Mouse (Mus musculus) frontal cortex, adult 2 months (tissue): ENCODE measurements at regions not wholly inside any gene's neighbourhood (a gene's known extent, or its start where the extent isn't known, plus 50 kb on each side); places are given as distances from the start of the nearest gene placed in this dataset.

Experiments
- DNase-seq, 2 experiments: peaks; one replicate each; pipeline ENCODE4 v3.0.0; 2022; ENCODE audit warnings: low spot score in 1 of 2; ENCODE audit errors: extremely low spot score in 1 of 2

GRCm38 (mm10) chr8:88417307-88418095 lies 55.5 kb upstream of the Brd7 start:
- DNase-seq, result peak; percentile 66 to 80

- DNase-seq, result no peak
These were observed 61.3 kb upstream of the Brd7 start for GRCm38 (mm10) chr8:88423264-88423663.

DNA sequence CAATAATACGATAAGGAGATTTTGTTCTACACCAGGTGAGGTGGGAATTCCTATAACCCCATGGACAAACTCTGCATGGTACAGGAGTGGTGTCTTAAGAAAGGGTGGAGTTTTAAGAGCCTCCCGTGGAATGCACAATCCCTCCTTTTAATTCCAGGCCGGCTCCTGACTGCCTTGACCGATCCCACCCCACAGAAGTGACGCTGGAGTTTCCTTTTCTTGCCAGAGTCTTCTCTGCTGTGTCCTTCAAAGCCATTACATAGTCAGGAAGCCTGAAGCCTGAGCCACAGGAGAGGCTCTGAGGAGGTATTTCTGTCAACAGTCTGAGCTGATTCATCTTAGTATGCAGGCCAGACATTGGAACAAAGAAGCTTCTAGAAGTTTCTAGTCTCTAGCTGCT lies 66.6 kb upstream of the Brd7 start:
- no peak for DNase-seq

- DNase-seq, result no peak
These were observed 69.4 kb upstream of the Brd7 start for GRCm38 (mm10) chr8:88431389-88431788.

GRCm38 (mm10) chr8:88435686-88436085 lies 73.7 kb upstream of the Brd7 start:
- no peak for DNase-seq

GRCm38 (mm10) chr8:88440219-88440618 lies 78.2 kb upstream of the Brd7 start:
- DNase-seq, result no peak

DNA sequence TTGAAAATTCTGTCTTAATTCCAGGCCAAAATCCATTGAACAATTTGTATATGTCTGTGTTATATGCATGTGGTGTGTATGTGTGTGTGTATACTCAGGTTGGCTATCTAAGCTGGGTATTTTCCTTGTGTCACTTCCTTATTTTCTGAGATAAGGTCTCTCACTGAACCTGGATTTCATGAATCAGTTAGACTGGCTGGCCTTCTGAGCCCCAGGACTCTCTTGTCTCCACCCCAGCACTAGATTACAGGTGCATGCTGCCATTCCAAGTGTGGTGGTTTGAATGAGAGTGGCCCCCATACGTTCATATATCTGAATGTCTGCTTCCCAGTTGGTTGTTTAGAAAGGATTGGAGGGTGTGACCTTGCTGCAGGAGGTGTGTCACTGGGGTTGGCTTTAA lies 77.8 kb upstream of the Nkd1 start:
- DNase-seq, result no peak

GRCm38 (mm10) chr8:88447406-88447805 lies 73.7 kb upstream of the Nkd1 start:
- DNase-seq, result peak in 1 of 2 experiments; percentile 15

DNA sequence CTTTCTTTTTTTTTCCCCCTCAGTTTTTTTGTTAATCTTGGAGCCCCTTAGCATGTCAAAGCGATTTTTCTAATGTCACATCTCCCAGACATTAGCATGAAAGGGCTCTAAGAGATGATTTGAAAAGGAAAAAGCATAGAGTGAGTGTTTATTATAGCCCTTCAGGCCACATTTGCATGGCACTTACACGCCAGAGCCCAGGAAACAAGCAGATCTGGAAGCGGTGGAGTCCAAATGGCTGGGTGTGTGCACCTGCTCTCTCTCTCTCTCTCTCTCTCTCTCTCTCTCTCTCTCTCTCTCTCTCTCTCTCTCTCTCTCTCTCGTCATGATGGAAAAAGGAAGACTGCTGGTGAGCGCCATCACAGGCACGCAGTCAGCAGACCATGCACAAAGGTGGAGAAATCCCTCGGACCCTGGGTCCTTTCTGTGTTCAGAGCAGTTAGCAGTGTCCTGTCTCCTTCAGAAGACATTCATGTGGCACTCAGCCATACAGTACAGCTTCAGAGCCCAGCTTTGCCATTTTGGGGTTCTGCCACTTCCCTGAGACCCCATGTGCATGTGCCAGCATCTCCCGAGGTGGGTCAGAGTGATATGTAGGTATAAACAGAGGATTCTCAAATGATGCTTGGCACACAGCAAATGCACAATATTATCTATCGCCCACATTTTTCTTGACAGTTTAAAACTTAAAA lies 73.2 kb upstream of the Nkd1 start:
- DNase-seq, result no peak

GRCm38 (mm10) chr8:88449001-88449400 lies 72.2 kb upstream of the Nkd1 start:
- DNase-seq, result no peak

DNA sequence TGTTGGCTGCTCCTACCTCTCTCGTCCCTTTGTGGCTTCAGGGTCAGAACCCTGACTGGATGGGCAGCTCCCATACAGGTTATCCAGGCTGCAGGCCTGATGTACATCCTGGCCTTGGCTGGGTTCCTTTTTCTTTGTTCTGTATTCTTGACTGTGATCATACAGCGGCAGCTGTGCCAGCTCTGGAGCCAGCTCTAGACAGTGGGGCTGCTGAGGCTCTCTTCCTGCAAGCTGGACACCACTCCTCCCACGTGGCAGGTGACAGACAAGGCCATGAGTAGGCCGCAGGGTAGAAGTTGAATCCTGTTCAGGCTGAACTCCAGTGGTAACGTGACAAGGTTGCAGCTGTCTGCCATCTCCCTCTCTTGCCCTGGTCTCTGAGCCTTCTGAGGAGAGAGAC lies 71.6 kb upstream of the Nkd1 start:
- DNase-seq, result no peak

DNA sequence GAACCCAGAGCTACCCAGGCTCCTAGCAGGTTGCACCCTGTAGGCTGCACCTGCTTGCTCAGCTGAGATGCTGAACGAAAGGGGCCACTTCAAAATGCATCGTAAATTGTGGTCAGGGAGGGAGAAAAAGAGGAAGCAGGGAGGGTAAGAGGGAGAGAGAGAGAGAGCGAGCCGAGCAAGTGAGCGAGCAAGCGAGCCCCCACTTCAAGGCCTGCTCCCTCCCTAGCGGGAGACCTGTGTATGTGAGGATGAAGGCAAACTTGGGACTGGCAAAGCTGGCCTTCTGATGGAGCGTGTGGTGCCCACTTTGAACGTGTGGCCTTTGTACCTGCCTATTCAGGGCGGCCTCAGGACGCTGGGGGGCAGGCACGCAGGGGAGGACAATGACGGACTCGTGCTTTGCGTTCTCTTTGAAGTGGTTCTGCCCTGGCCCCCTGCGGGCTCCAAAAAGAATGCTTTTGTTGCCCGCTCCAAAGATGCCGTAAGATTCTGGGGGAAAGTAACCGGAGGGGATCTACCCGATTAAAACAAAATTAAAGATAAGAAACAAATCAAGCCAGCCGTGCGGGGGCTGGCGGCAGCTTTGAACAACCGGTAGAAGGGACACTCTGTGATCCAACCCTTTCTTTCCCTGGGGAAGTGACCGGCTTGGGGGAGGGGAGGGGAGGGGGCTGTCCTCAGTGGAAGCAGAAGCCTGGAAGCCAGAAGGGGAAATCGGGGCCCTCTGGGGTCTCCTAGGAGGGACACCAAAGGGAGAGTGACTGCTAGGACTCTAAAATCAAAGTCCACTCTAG lies 70.1 kb upstream of the Nkd1 start:
- DNase-seq, result no peak

- no peak for DNase-seq
These were observed 69.3 kb upstream of the Nkd1 start for GRCm38 (mm10) chr8:88451658-88452500.

DNA sequence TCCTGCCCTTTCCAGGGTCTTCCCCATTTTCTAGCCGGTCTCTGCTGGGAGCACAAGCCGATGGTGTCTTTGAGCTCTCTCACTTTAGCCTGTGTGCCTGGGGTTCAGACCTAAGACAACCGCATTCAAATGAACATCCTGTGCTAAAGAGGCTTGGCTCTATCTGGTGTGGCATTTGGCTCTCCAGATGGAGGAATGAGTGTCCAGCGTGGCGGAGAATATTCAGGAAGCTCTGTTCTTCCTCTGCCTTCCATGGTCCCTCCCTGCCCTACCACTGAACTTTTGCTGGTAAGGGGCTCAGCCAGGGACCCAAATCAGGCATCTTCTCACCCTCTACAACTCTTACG lies 68.7 kb upstream of the Nkd1 start:
- DNase-seq, result no peak

GRCm38 (mm10) chr8:88454048-88454696 lies 67.0 kb upstream of the Nkd1 start:
- peak in 1 of 2 experiments; percentile 47 for DNase-seq

GRCm38 (mm10) chr8:88454906-88455305 lies 66.2 kb upstream of the Nkd1 start:
- DNase-seq, result no peak

- DNase-seq, result no peak
These were observed 65.6 kb upstream of the Nkd1 start for GRCm38 (mm10) chr8:88455434-88456020.

DNA sequence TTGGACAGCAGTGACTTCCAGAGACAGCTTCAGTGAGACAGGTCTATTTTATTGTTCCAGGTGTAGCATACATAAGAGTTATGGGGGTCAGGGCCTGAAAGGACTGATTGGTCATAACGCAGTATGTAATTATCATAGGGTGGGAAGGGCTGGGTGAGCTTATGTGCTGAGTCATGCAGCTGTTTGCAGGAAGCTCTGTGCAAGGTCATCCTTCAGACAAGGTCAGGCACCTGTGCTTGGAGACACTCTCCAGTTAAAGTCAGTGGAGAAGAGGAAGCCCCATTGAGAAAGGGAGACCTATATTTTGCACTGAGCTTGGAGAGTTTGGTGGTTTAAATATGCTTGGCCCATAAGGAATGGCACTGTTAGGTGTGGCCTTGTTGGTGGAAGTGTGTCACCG lies 62.0 kb upstream of the Nkd1 start:
- no peak for DNase-seq

DNA sequence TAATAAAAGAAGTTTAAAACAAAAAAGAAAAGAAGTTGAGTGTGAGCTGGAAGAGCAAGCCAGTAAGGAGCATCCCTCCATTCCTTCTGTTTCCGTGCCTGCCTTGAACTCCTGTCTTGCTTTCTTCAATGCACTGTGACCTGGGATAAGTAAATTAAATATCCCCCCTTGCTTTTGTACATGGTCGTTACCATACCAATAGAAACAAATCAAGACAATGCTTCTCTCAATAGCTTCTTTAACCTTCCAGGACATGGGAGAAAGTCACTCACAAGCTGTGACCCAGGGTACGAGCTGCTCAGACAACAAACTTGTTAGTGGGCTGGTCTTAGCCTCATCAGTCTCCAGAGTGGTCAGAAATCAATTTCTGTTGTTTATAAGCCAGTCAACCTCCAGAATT lies 53.4 kb upstream of the Nkd1 start:
- DNase-seq, result no peak
